Comparison of ENCODE assay signal across 8 mouse cellular contexts in the genomic region with DNA sequence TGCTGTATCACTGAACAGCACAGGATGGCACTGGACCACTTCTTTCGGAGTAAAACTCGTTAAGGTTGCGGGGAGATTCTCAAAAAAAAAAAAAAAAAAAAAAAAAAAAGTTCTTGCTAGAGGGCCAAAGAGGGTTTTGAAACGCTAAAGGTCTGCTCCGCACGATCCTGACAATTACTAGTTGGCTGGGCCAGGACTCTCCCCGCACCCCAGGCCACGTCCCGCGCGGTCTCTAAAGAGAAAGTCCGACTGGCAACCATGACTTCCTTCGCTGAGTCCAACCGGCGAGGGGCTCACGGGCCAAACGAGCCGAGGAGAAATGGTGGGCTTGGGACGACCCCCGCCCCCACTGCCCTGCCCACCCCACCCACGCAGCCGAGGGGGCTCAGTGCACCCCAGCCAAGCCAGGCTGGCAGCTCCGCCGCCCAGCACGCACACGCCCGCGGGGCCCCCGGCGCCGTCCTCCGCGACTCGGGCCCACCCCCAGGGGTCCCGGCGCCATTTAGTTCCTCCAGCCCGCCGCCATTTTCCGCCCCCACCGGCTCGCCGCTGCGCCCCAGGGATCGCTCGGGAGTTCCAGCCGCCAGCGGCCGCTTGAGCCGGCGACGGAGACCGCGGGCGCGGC. TPM values are rescaled to one million over a fixed set of nuclear protein-coding genes. Genes with fewer than 3 reads are reported as not detected.
DNase-seq lines count a peak whose midpoint lies in the region; ATAC-seq lines count a peak whose summit lies in the region.

No protein-coding gene starts in this region.

- H3K9ac ChIP-seq in forebrain, embryonic 16.5 days (replicated peaks; ENCODE audit: low read depth, low read length) = peak overlapping the region; percentile 79
- peak overlapping the region; percentile 95 for H3K9ac ChIP-seq in midbrain, embryonic 13.5 days (replicated peaks)

- H3K4me2 ChIP-seq in forebrain, embryonic 16.5 days (ENCODE audit: low read length) = peak overlapping the region; percentile 79
- peak overlapping the region; percentile 63 for H3K4me2 ChIP-seq in midbrain, embryonic 13.5 days (replicated peaks)

- peak overlapping the region; percentile 95 for H3K27ac ChIP-seq in forebrain, embryonic 16.5 days (ENCODE audit: low read length)
- H3K27ac ChIP-seq in midbrain, embryonic 13.5 days = peak overlapping the region; percentile 100

- peak overlapping the region; percentile 93 for H3K4me3 ChIP-seq in forebrain, embryonic 16.5 days (replicated peaks; ENCODE audit: low read length)
- H3K4me3 ChIP-seq in midbrain, embryonic 13.5 days (replicated peaks) = peak overlapping the region; percentile 94

- H3K4me1 ChIP-seq in forebrain, embryonic 16.5 days (replicated peaks; ENCODE audit: control insufficient read depth, insufficient read depth, low read length) = peaks cover 9% of the 10 kb centered on the region
- peaks cover 33% of the 10 kb centered on the region for H3K4me1 ChIP-seq in midbrain, embryonic 13.5 days (replicated peaks)

- WGBS in forebrain, embryonic 16.5 days = 0% methylated on average over 48 of the region's 55 CpGs
- WGBS in midbrain, embryonic 13.5 days = 0% methylated on average over 51 of the region's 55 CpGs

- ATAC-seq in forebrain, embryonic 16.5 days = peak; percentile 61
- ATAC-seq in inflammation-experienced regulatory T-cells, adult 6 months = peak; percentile 27
- ATAC-seq in midbrain, embryonic 13.5 days = peak; percentile 82
- no peak; the same call in 1 of the 2 replicates for ATAC-seq in monocyte, adult 5-6 weeks (replicated peaks; ENCODE audit: insufficient number of reproducible peaks, low FRiP score, low TSS enrichment, poor library complexity, severe bottlenecking)

- H3K36me3 ChIP-seq in forebrain, embryonic 16.5 days (ENCODE audit: control insufficient read depth, insufficient read depth) = no peaks in the 10 kb centered on the region
- H3K36me3 ChIP-seq in midbrain, embryonic 13.5 days = 0 out of 2 replicates have a peak, but pooled peaks cover 5% of the 10 kb centered on the region

- no peaks in the 10 kb centered on the region for H3K27me3 ChIP-seq in forebrain, embryonic 16.5 days (replicated peaks; ENCODE audit: control insufficient read depth, insufficient read depth, low read length)
- no peaks in the 10 kb centered on the region for H3K27me3 ChIP-seq in midbrain, embryonic 13.5 days

- H3K9me3 ChIP-seq in forebrain, embryonic 16.5 days (ENCODE audit: control insufficient read depth, low read length) = no peaks in the 10 kb centered on the region
- no peaks in the 10 kb centered on the region for H3K9me3 ChIP-seq in midbrain, embryonic 13.5 days

- DNase-seq in thymus, postnatal 0 days (ENCODE audit: low spot score) = peak; percentile 63
- no peak for DNase-seq in thymus, postnatal 10 days (ENCODE audit: low spot score in 2 of 2)
- peak; percentile 16 to 27 for DNase-seq in adrenal gland, postnatal 4 days (ENCODE audit: low spot score in 2 of 2)
- peak; percentile 37 for DNase-seq in liver

RNA-seq across cellular contexts. Expression of a gene that starts 0.6 kb away (rescaled TPM):
- polyA plus RNA-seq in thymus, postnatal 0 days (2015; fragmentation: Nextera tagmentation; extraction: Ambion mirVana) = 41.8 and 45.6 TPM in 2 replicates
- 10 to 100 TPM; 27.1 to 33.2 TPM for total RNA-seq in adrenal gland, postnatal 4 days (2021)
- polyA plus RNA-seq in forebrain, embryonic 16.5 days (2015; fragmentation: Nextera tagmentation; extraction: Ambion mirVana) = 75.0 and 78.8 TPM in 2 replicates
- polyA plus RNA-seq in inflammation-experienced regulatory T-cells, adult 6 months (2017; shearing (Covaris generic)) = 100 to 1,000 TPM in 2 of 3 experiments, 10 to 100 TPM in 1; 75.8 to 116 (median 104) TPM
- 70.1 and 72.7 TPM in 2 replicates for polyA plus RNA-seq in midbrain, embryonic 13.5 days (2015; fragmentation: Nextera tagmentation; extraction: Ambion mirVana)
- total RNA-seq in monocyte, adult 5-6 weeks (2017) = 118 to 143 TPM (median 119 TPM) in 3 replicates

Comparison
In these comparisons a context has a peak if more than half of its experiments do, and no peak if none do; other contexts are left out.
1. DNase-seq: peak in thymus, postnatal 0 days (single experiment), adrenal gland, postnatal 4 days (2 of 2) and liver (single experiment); none in thymus, postnatal 10 days (0 of 2).